Mouse (Mus musculus) ES-Bruce4 (cell line): ENCODE results near the gene Lrrc9. TPM values are rescaled to one million over a fixed set of nuclear protein-coding genes. Genes with fewer than 3 reads are reported as not detected.

Experiments
- H3K27ac ChIP-seq: 2 replicates; pipeline ENCODE4 v1.5.1; 2012; ENCODE audit warnings: low read length, inconsistent platforms; ENCODE audit not compliant: insufficient read depth
- H3K27me3 ChIP-seq: 2 replicates; pipeline ENCODE4 v1.6.1; 2012; ENCODE audit warnings: mild to moderate bottlenecking, low read length, inconsistent platforms; ENCODE audit not compliant: control insufficient read depth, poor library complexity, insufficient read depth, severe bottlenecking
- H3K36me3 ChIP-seq: 2 replicates; pipeline ENCODE4 v1.6.1; 2012; ENCODE audit warnings: inconsistent platforms, mild to moderate bottlenecking, low read length, moderate library complexity; ENCODE audit not compliant: control insufficient read depth, poor library complexity, insufficient read depth, severe bottlenecking
- H3K4me1 ChIP-seq: one replicate; pipeline ENCODE4 v1.8.1; 2011; ENCODE audit warnings: low read length; ENCODE audit not compliant: control insufficient read depth, insufficient read depth
- H3K4me3 ChIP-seq: 2 replicates; pipeline ENCODE4 v1.5.1; 2011; ENCODE audit warnings: low read depth, mild to moderate bottlenecking, low read length
- H3K9ac ChIP-seq: 2 replicates; pipeline ENCODE4 v1.6.1; 2012; ENCODE audit warnings: low read depth, mild to moderate bottlenecking, inconsistent platforms; ENCODE audit not compliant: poor library complexity, severe bottlenecking
- H3K9me3 ChIP-seq: replicated peaks from 2 replicates; pipeline ENCODE4 v1.6.1; 2012; ENCODE audit warnings: mild to moderate bottlenecking, low read length, inconsistent platforms; ENCODE audit not compliant: control insufficient read depth, poor library complexity, insufficient read depth, severe bottlenecking
- CTCF ChIP-seq: IDR thresholded peaks from one replicate; pipeline ENCODE4 v1.8.1; 2011; ENCODE audit warnings: low read depth, low read length
- EP300 ChIP-seq: IDR thresholded peaks from 2 replicates; pipeline ENCODE4 v1.6.1; 2011; ENCODE audit warnings: low read depth, low read length; ENCODE audit not compliant: insufficient read depth
- POLR2A ChIP-seq: IDR thresholded peaks from one replicate; pipeline ENCODE4 v1.8.1; 2011; ENCODE audit warnings: low read length; ENCODE audit not compliant: insufficient read depth
- polyA plus RNA-seq: library from polyadenylated mRNA; stranded (reverse); fragments of >200 nt; gene quantifications from 2 replicates; pipeline ENCODE4 v1.2.4, GENCODE M21; 2011; ENCODE audit warnings: low read depth; ENCODE audit not compliant: missing spikeins, insufficient read depth, insufficient read length

The Lrrc9 gene
- polyA plus RNA-seq, 1 experiment = 4.6 TPM

DNA sequence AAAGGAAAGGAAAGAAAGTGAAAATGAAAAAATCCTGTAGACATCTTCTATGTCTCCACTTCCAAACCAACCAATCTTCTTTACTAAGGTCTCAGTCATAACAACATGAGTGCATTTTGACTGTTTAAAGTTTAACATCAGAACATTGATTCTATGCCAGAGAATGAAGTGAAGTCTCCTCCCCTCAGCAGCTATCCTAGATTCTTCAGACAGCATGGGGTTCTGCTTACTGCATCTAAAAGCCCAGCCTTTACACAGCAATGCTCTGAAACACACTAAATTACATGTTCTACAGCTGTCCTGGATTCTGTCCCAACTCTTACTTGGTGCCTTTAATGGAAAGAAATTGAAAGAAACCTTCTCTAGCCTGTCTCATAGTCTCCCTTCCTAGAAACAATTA, 43.2 kb downstream of the Lrrc9 start:
- no peak overlapping the region for H3K4me3 ChIP-seq
- H3K36me3 ChIP-seq = no peaks in the 10 kb centered on the region
- H3K9me3 ChIP-seq = no peaks in the 10 kb centered on the region
- no peak for TF ChIP-seq CTCF
- TF ChIP-seq EP300 = no peak
- no peak for TF ChIP-seq POLR2A
- no peak overlapping the region for H3K9ac ChIP-seq
- H3K27me3 ChIP-seq = no peaks in the 10 kb centered on the region
- no peaks in the 10 kb centered on the region for H3K4me1 ChIP-seq
- H3K27ac ChIP-seq = no peak overlapping the region

- Histone ChIP-seq H3K27ac (no peak overlapping the region), H3K4me3 (no peak overlapping the region), H3K36me3 (no peaks in the 10 kb centered on the region), H3K4me1 (no peaks in the 10 kb centered on the region), H3K9ac (no peak overlapping the region), H3K9me3 (no peaks in the 10 kb centered on the region), H3K27me3 (no peaks in the 10 kb centered on the region)
- TF ChIP-seq CTCF = no peak
- TF ChIP-seq POLR2A = no peak
- TF ChIP-seq EP300 = no peak
Measured at GRCm38 (mm10) chr12:72487498-72487897, 45.8 kb downstream of the Lrrc9 start.

DNA sequence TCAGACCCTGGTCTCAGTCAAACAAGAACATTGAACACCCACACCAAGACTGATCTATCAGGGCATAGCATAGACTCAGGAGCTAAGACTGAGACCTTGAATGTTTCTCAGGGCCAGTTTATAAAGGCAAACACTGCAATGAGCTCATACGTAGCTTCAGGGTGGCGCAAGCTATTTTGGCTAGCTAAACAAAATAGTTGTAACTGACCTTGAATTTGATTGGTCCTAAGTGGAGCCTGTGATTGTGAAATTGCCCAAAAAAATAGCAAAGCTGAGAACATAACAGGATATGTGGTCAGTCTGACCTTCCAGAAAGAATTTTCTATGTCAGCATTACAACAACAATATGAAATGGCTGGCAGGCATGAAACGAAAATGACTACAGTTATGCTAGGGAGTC, 48.3 kb downstream of the Lrrc9 start:
- H3K4me3 ChIP-seq = no peak overlapping the region
- no peak overlapping the region for H3K9ac ChIP-seq
- TF ChIP-seq CTCF = no peak
- no peak for TF ChIP-seq EP300
- TF ChIP-seq POLR2A = no peak
- no peaks in the 10 kb centered on the region for H3K27me3 ChIP-seq
- H3K36me3 ChIP-seq = no peaks in the 10 kb centered on the region
- H3K27ac ChIP-seq = no peak overlapping the region
- no peaks in the 10 kb centered on the region for H3K9me3 ChIP-seq
- H3K4me1 ChIP-seq = no peaks in the 10 kb centered on the region

DNA sequence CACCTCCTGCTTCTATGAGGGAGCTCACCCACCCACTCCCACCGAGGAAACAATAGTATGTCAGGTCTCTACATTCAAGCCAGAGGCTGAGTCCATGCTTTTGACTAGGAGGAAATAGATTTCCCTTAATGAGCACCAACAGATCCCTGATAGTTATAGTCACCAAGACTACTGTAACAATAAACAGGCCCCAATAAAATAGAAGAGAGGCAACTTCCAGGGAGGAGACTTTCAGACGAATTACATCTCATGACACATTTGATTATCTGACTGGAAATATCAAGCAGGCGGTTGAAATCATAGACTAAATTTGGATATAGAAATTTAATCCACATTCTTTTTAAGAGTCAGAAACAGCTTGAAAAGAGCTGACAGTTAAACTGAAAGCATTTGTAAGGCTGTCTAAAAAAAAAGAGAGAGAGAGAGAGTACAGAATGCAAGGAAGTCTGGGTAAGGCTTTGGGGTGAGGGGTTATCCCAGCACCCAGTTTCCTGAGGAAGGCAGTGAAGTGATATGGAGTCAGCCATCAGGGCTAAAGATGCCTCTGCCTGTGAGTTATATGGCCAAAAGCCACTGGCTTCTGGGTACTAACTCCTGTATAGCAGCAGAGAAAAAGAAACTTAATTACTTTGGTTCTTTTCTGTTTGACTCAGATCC, 49.5 kb downstream of the Lrrc9 start:
- Histone ChIP-seq H3K9ac (no peak overlapping the region), H3K27me3 (no peaks in the 10 kb centered on the region), H3K4me1 (no peaks in the 10 kb centered on the region), H3K9me3 (no peaks in the 10 kb centered on the region), H3K27ac (no peak overlapping the region), H3K4me3 (no peak overlapping the region), H3K36me3 (no peaks in the 10 kb centered on the region)
- TF ChIP-seq POLR2A (no peak), CTCF (no peak), EP300 (no peak)

GRCm38 (mm10) chr12:72496866-72497600, 55.4 kb downstream of the Lrrc9 start:
- no peak overlapping the region for H3K4me3 ChIP-seq
- no peak overlapping the region for H3K27ac ChIP-seq
- no peak overlapping the region for H3K9ac ChIP-seq
- TF ChIP-seq CTCF (no peak), EP300 (no peak), POLR2A (no peak)
- no peaks in the 10 kb centered on the region for H3K9me3 ChIP-seq
- H3K36me3 ChIP-seq = no peaks in the 10 kb centered on the region
- H3K27me3 ChIP-seq = no peaks in the 10 kb centered on the region
- H3K4me1 ChIP-seq = peaks cover 2% of the 10 kb centered on the region

DNA sequence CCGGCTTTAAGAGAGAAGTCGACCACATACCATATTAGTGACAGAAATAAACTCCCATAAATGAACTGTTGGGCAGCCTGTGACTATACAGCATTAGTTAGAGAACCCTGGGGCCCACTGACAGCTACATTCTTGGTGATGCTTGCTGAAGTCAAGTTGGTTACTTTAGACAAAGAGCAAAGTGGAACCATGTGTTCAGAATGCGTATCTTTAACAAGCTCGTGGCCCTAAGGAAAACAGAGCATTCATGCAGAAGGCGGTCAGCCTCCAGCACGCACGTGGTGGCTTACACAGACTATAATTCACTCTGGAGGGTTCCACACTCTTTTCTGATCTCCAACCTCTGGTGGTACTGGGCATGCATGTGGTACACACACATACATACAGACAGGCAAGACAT, 67.9 kb downstream of the Lrrc9 start:
- no peak for TF ChIP-seq EP300
- TF ChIP-seq POLR2A = no peak
- TF ChIP-seq CTCF = no peak

More for the DNA sequence above, 67.9 kb downstream of the Lrrc9 start:
- no peak overlapping the region for H3K9ac ChIP-seq
- H3K4me3 ChIP-seq = no peak overlapping the region
- H3K27ac ChIP-seq = no peak overlapping the region
- H3K36me3 ChIP-seq = no peaks in the 10 kb centered on the region
- H3K9me3 ChIP-seq = no peaks in the 10 kb centered on the region
- H3K27me3 ChIP-seq = no peaks in the 10 kb centered on the region
- no peaks in the 10 kb centered on the region for H3K4me1 ChIP-seq
